Comparison of ENCODE assay signal across 15 mouse cellular contexts in the genomic region with DNA sequence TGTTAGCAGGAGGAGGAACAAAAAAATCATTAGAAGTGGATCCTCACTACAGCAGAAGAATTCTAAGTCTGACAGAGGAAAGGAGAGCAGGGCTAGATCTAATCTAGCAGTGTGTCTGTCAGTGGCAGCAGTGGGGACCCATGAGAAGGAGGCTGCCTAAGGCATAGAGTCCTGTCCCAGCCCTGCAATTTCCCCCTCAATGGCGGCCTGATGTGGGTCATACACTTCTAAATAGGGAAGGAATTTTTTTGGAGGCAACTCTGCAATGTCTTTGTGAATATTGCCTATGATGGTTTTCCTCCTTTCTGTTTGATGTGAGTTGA.
"Had no signal": no experiment of that assay in that cellular context is flagged by ENCODE, and none has a peak within 500 bp of the region (broad histone marks: within the 10 kb centered on the region; RNA-seq: fewer than 3 reads in every experiment).

No protein-coding gene starts in this region.

- DNase-seq: kidney, adult 11 months; kidney, adult 9 months; kidney, postnatal 36 days; left cerebral cortex, postnatal 4 days; lung, adult 18-20 months; retina, postnatal 1 day; right cerebral cortex, postnatal 14 days; thymus, adult 2 months had no signal

- H3K27me3 ChIP-seq: limb, embryonic 13.5 days; midbrain, embryonic 15.5 days; neural tube, embryonic 13.5 days had no signal

- ATAC-seq: inflammation-experienced regulatory T-cells, adult 6 months; midbrain, embryonic 15.5 days had no signal

- H3K4me1 ChIP-seq: limb, embryonic 13.5 days; midbrain, embryonic 15.5 days; neural tube, embryonic 13.5 days had no signal

- H3K4me3 ChIP-seq: limb, embryonic 13.5 days; midbrain, embryonic 15.5 days; neural tube, embryonic 13.5 days had no signal

- H3K27ac ChIP-seq: kidney, postnatal 0 days; limb, embryonic 13.5 days; midbrain, embryonic 15.5 days; neural tube, embryonic 13.5 days; stomach, postnatal 0 days had no signal

- H3K9ac ChIP-seq: limb, embryonic 13.5 days; midbrain, embryonic 15.5 days; neural tube, embryonic 13.5 days had no signal

- H3K36me3 ChIP-seq: limb, embryonic 13.5 days; midbrain, embryonic 15.5 days; neural tube, embryonic 13.5 days had no signal

- H3K9me3 ChIP-seq: limb, embryonic 13.5 days; midbrain, embryonic 15.5 days; neural tube, embryonic 13.5 days had no signal

- H3K4me2 ChIP-seq: limb, embryonic 13.5 days; midbrain, embryonic 11.5 days; midbrain, embryonic 15.5 days; neural tube, embryonic 13.5 days had no signal
